Mouse (Mus musculus): ENCODE data around the gene Gm17555. TPM values are rescaled to one million over a fixed set of nuclear protein-coding genes. Genes with fewer than 3 reads are reported as not detected.

The Gm17555 gene
- polyA plus RNA-seq (2015; fragmentation: Nextera tagmentation; extraction: Ambion mirVana) = not detected in 2 replicates

DNA sequence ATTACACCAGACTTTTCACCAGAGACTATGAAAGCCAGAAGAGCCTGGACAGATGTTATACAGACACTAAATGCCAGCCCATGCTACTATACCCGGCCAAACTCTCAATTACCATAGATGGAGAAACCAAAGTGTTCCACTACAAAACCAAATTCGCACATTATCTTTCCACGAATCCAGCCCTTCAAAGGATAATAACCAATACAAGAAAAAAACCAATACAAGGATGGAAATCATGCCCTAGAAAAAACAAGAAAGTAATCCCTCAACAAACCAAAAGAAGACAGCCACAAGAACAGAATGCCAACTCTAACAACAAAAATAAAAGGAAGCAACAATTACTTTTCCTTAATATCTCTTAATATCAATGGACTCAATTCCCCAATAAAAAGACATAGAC, at the start of gene Gm17555:
Gene Gm17555 (plus strand): TSS at position 301 of the 400 bp plus-strand sequence.

Other genes starting within 250 kb of the Gm17555 start
- 0.42 and 0.65 TPM in 2 replicates for gene Fgf7, start 180.4 kb upstream of the Gm17555 start, polyA plus RNA-seq (2015; fragmentation: Nextera tagmentation; extraction: Ambion mirVana)
- not detected in 2 replicates for gene Fam227b, start 63.1 kb upstream of the Gm17555 start, polyA plus RNA-seq (2015; fragmentation: Nextera tagmentation; extraction: Ambion mirVana)
- 31.1 and 32.8 TPM in 2 replicates for gene Dtwd1, start 63.0 kb upstream of the Gm17555 start, polyA plus RNA-seq (2015; fragmentation: Nextera tagmentation; extraction: Ambion mirVana)